Mouse (Mus musculus) spleen, adult 2 months (tissue): Measurements from ENCODE around the gene Cog5.

Experiments
- CTCF ChIP-seq: fragments of 200-500 bp; IDR thresholded peaks from 2 replicates; pipeline ENCODE4 v1.5.1; 2011; ENCODE audit warnings: mild to moderate bottlenecking, inconsistent platforms; ENCODE audit not compliant: insufficient read depth, insufficient read length, insufficient replicate concordance; ENCODE audit errors: extremely low read depth
- POLR2A ChIP-seq: fragments of 200-500 bp; IDR thresholded peaks from 2 replicates; pipeline ENCODE4 v1.6.1; 2011; ENCODE audit warnings: low read depth, low read length, inconsistent platforms

DNA sequence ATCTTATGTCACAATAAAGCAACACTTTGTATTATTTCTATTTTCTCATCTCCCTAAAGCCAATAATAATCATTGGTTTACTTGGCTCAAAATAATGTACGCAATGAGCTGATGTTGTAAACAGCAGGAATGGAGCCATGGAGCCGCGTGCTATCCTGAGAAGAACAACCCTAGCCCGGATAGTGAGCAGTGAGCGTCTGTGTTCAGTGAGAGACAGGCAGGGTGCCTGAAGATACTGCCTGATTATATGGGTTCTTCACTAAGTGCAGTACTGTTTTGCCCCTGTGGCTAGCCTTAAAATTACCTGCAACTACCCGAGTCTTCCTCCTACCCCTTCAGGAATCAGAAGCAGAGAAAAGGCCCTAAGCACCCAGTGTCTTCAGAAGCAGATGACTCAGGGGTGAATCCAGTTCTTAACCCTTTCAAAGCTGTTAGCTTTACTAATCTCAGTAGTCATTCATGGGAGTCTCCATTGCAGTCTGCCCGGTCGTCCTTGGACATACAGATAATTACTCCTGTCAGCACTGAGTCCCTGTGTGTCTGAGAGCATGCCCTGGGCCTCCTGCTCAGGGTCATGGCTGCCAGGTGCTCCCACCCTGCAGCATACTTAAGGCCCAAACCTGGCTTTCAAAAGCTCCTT, 240.5 kb downstream of the Cog5 start:
- TF ChIP-seq POLR2A = no peak
- no peak for TF ChIP-seq CTCF
